Mouse (Mus musculus): Measurements from ENCODE around the gene Ankib1.

- no peak for TF ChIP-seq CTCF (conservative IDR thresholded peaks at IDR 0.05; ENCODE audit: low read length)
- no peak for TF ChIP-seq NANOG (IDR thresholded peaks at IDR 0.05; ENCODE audit: borderline replicate concordance, low read length)
- no peak for TF ChIP-seq POU5F1 (IDR thresholded peaks at IDR 0.05; ENCODE audit: borderline replicate concordance, low read length)
Observed at GRCm38 (mm10) chr5:3653801-3654200, 148.9 kb downstream of the Ankib1 start.

Measured in E14TG2a.4 (cell line).